Mouse (Mus musculus) embryonic fibroblast, embryonic 13.5 days (primary cell): ENCODE data around the gene Lipc. TPM values are rescaled to one million over a fixed set of nuclear protein-coding genes. Genes with fewer than 3 reads are reported as not detected.

Experiments
- H3K27ac ChIP-seq: 2 replicates; pipeline ENCODE4 v1.5.1; 2012; ENCODE audit warnings: low read length, control low read depth, inconsistent platforms; ENCODE audit not compliant: insufficient read depth
- H3K4me1 ChIP-seq: 2 replicates; pipeline ENCODE4 v1.6.1; 2011; ENCODE audit warnings: low read length; ENCODE audit not compliant: control insufficient read depth, insufficient read depth
- H3K4me3 ChIP-seq: 2 replicates; pipeline ENCODE4 v1.5.1; 2011; ENCODE audit warnings: mild to moderate bottlenecking, control low read depth, low read length; ENCODE audit not compliant: insufficient read depth
- CTCF ChIP-seq: IDR thresholded peaks from 2 replicates; pipeline ENCODE4 v1.5.1; 2011; ENCODE audit warnings: mild to moderate bottlenecking, control low read depth, low read length, moderate library complexity, borderline replicate concordance; ENCODE audit not compliant: insufficient read depth
- POLR2A ChIP-seq: IDR thresholded peaks from 2 replicates; pipeline ENCODE4 v1.6.1; 2011; ENCODE audit warnings: low read depth, mild to moderate bottlenecking, control low read depth, low read length, moderate library complexity
- polyA plus RNA-seq: library from polyadenylated mRNA; stranded (reverse); fragments of >200 nt; gene quantifications from 2 replicates; pipeline ENCODE4 v1.2.4, GENCODE M21; 2011; ENCODE audit warnings: low read depth; ENCODE audit not compliant: missing spikeins, insufficient read length

The Lipc gene
- polyA plus RNA-seq, 1 experiment: not detected

- H3K27ac ChIP-seq: no peak overlapping the region
- TF ChIP-seq POLR2A: no peak
- TF ChIP-seq CTCF: no peak
- H3K4me3 ChIP-seq: no peak overlapping the region
- 0 out of 2 replicates have a peak, but pooled peaks cover 4% of the 10 kb centered on the region for H3K4me1 ChIP-seq
These were observed 118.7 kb downstream of the Lipc start for GRCm38 (mm10) chr9:70833111-70833908.

GRCm38 (mm10) chr9:70832231-70832630, 119.8 kb downstream of the Lipc start:
- no peak overlapping the region for H3K27ac ChIP-seq
- 0 out of 2 replicates have a peak, but pooled peaks cover 4% of the 10 kb centered on the region for H3K4me1 ChIP-seq
- H3K4me3 ChIP-seq: no peak overlapping the region
- TF ChIP-seq POLR2A: no peak
- TF ChIP-seq CTCF: no peak

- H3K4me3 ChIP-seq: no peak overlapping the region
- H3K4me1 ChIP-seq: 0 out of 2 replicates have a peak, but pooled peaks cover 4% of the 10 kb centered on the region
- TF ChIP-seq POLR2A (no peak), CTCF (no peak)
- no peak overlapping the region for H3K27ac ChIP-seq
These were observed 121.0 kb downstream of the Lipc start for GRCm38 (mm10) chr9:70830844-70831529.

- H3K4me1 ChIP-seq: 0 out of 2 replicates have a peak, but pooled peaks cover 4% of the 10 kb centered on the region
- H3K27ac ChIP-seq: no peak overlapping the region
- no peak overlapping the region for H3K4me3 ChIP-seq
- TF ChIP-seq POLR2A (no peak), CTCF (no peak)
These were observed 122.1 kb downstream of the Lipc start for GRCm38 (mm10) chr9:70829784-70830488.

GRCm38 (mm10) chr9:70827911-70828310, 124.1 kb downstream of the Lipc start:
- Histone ChIP-seq H3K4me3 (no peak overlapping the region), H3K27ac (no peak overlapping the region), H3K4me1 (no peaks in the 10 kb centered on the region)
- no peak for TF ChIP-seq POLR2A

- Histone ChIP-seq H3K4me3 (no peak overlapping the region), H3K27ac (no peak overlapping the region), H3K4me1 (no peaks in the 10 kb centered on the region)
- TF ChIP-seq POLR2A (no peak), CTCF (no peak)
These were observed 127.9 kb downstream of the Lipc start for GRCm38 (mm10) chr9:70824103-70824502.

- no peak overlapping the region for H3K4me3 ChIP-seq
- no peak overlapping the region for H3K27ac ChIP-seq
- no peaks in the 10 kb centered on the region for H3K4me1 ChIP-seq
- TF ChIP-seq CTCF: no peak
- no peak for TF ChIP-seq POLR2A
These were observed 133.3 kb downstream of the Lipc start for GRCm38 (mm10) chr9:70818739-70819138.

GRCm38 (mm10) chr9:70817396-70817795, 134.6 kb downstream of the Lipc start:
- no peaks in the 10 kb centered on the region for H3K4me1 ChIP-seq
- H3K27ac ChIP-seq: no peak overlapping the region
- TF ChIP-seq POLR2A (no peak), CTCF (no peak)
- no peak overlapping the region for H3K4me3 ChIP-seq

- no peaks in the 10 kb centered on the region for H3K4me1 ChIP-seq
- H3K4me3 ChIP-seq: no peak overlapping the region
- TF ChIP-seq CTCF (no peak), POLR2A (no peak)
- H3K27ac ChIP-seq: no peak overlapping the region
These were observed 135.2 kb downstream of the Lipc start for GRCm38 (mm10) chr9:70816701-70817305.
